Mouse (Mus musculus): Measurements from ENCODE around the gene Gm8108. TPM values are rescaled to one million over a fixed set of nuclear protein-coding genes. Genes with fewer than 3 reads are reported as not detected.
"Not testable (repeated sequence)": the region's sequence is repeated elsewhere in the genome, so short reads cannot be mapped to it uniquely, and the experiment has no call there.

The Gm8108 gene
- not detected in 2 replicates for polyA plus RNA-seq (2015; fragmentation: Nextera tagmentation; extraction: Ambion mirVana)

GRCm38 (mm10) chr14:4110426-4110825 is at the start of gene Gm8108:
Gene Gm8108, plus strand, starts transcription at chr14:4110526.
- not testable (repeated sequence) for H3K36me3 ChIP-seq; H3K9ac ChIP-seq; ATAC-seq (replicated peaks; ENCODE audit: low FRiP score); H3K27me3 ChIP-seq; H3K4me1 ChIP-seq; H3K27ac ChIP-seq; H3K9me3 ChIP-seq (replicated peaks)
- Histone ChIP-seq H3K4me2 (peak within 1 kb of the TSS; percentile 69), H3K4me3 (replicated peaks) (peak within 1 kb of the TSS; percentile 45)
- WGBS = 4% methylated on average over 26 of the region's 37 CpGs

DNA sequence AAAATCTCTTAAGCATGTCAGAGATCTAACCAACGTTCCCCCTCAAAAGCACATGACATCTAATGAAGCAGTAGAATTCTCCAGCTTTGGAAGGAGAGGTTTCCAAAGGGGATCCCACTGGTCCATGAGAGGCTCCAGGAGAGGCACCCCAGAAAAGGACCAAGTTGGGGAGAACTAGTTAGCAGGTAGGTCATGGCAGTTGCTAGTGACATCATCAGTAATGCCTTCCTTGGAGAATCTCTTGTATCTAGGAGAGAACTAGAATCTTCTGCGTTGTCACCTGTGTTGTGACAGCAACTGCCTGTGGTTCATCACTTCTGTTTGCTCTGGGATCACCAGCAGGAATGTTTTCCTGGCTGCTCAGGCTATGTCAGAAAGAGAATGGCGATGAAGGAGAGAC is 26.5 kb upstream of the Gm8108 start, which contains the start of gene Gm3115:
Gene Gm3115 (plus strand): TSS at position 301 of the 400 bp plus-strand sequence.
- not testable (repeated sequence) for H3K4me1 ChIP-seq; H3K9me3 ChIP-seq (replicated peaks); H3K27ac ChIP-seq; H3K4me2 ChIP-seq; ATAC-seq (replicated peaks; ENCODE audit: low FRiP score); H3K36me3 ChIP-seq; H3K4me3 ChIP-seq (replicated peaks); H3K27me3 ChIP-seq; H3K9ac ChIP-seq
- 67% methylated on average over 3 of the region's 3 CpGs for WGBS

DNA sequence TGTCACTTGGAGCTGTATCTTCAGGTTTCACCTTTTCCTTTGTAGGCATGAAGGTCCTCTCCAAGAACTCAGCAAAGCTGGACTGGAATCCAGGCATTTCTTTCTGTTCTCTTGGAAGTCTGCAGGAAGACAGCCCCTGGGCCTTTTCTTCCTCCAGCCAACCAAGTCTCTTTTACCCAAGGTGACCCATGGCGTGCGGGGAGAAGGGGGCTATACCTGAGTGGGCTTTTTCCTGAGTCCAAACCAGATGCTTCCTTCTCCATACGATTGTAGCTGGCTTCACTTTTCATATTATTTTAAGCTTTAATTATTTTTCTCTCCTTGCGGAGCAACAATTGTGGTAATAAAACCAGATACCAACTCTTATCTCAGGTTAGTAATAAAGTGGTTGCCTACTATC is 31.3 kb downstream of the Gm8108 start:
- not testable (repeated sequence) for H3K27ac ChIP-seq; H3K9me3 ChIP-seq (replicated peaks); H3K27me3 ChIP-seq; H3K9ac ChIP-seq; H3K4me1 ChIP-seq; H3K36me3 ChIP-seq; H3K4me2 ChIP-seq; H3K4me3 ChIP-seq (replicated peaks); ATAC-seq (replicated peaks; ENCODE audit: low FRiP score)
- 97% methylated on average over 4 of the region's 4 CpGs for WGBS

DNA sequence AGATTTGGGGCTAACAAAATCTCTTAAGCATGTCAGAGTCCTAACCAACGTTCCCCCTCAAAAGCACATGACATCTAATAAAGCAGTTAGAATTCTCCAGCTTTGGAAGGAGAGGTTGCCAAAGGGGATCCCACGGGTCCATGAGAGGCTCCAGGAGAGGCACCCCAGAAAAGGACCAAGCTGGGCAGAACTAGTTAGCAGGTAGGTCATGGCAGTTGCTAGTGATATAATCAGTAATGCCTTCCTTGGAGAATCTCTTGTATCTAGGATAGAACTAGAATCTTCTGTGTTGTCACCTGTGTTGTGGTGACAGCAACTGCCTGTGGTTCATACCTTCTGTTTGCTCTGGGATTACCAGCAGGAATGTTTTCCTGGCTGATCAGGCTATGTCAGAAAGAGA is 54.4 kb downstream of the Gm8108 start, which contains the start of gene Gm3127:
Gene Gm3127 (plus strand): TSS at position 301 of the 400 bp plus-strand sequence.
- 50% methylated on average over 1 of the region's 2 CpGs for WGBS
- H3K4me2 ChIP-seq; ATAC-seq (replicated peaks; ENCODE audit: low FRiP score): not testable (repeated sequence)

DNA sequence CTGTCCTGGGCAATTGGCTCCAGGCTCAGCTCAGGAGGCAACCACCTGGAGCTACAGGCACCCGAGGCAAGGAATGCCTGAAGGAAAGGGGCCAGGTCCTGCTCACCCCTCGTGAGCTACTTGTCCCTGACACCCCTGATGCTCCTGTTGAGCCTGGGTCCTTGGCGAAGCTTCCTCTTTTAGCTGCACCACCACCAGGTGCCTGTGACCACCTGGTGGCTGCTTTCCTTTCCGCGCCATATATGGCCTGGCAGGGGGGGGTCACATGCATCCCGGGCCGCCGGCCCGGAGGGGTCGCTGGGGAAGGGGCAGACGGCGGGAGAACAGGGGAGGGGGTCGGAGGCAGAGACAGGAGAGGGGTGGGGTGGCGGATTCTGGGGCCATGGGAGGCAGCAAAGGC is 71.7 kb downstream of the Gm8108 start:
- Histone ChIP-seq H3K4me3 (replicated peaks) (peak overlapping the region; percentile 32), H3K4me2 (peak overlapping the region; percentile 61)
- not testable (repeated sequence) for H3K27ac ChIP-seq; H3K27me3 ChIP-seq; H3K4me1 ChIP-seq; H3K9ac ChIP-seq; H3K9me3 ChIP-seq (replicated peaks); ATAC-seq (replicated peaks; ENCODE audit: low FRiP score); H3K36me3 ChIP-seq
- WGBS = 4% methylated on average over 13 of the region's 14 CpGs

More for the DNA sequence above, 54.4 kb downstream of the Gm8108 start, which contains the start of gene Gm3127:
- H3K27ac ChIP-seq; H3K27me3 ChIP-seq; H3K36me3 ChIP-seq; H3K9me3 ChIP-seq (replicated peaks); H3K4me1 ChIP-seq; H3K9ac ChIP-seq; H3K4me3 ChIP-seq (replicated peaks): not testable (repeated sequence)

Other genes starting within 250 kb of the Gm8108 start
- gene Gm2916, start 226.4 kb upstream of the Gm8108 start, polyA plus RNA-seq (2015; fragmentation: Nextera tagmentation; extraction: Ambion mirVana) = 0.26 TPM in 1 of 2 replicates, not detected in the other
- gene Gm3029, start 178.8 kb upstream of the Gm8108 start, polyA plus RNA-seq (2015; fragmentation: Nextera tagmentation; extraction: Ambion mirVana) = not detected in 2 replicates
- gene Gm3095, start 147.0 kb upstream of the Gm8108 start, polyA plus RNA-seq (2015; fragmentation: Nextera tagmentation; extraction: Ambion mirVana) = not detected in 2 replicates
- gene Gm3099, start 112.1 kb upstream of the Gm8108 start, polyA plus RNA-seq (2015; fragmentation: Nextera tagmentation; extraction: Ambion mirVana) = not detected in 2 replicates
- not detected in 2 replicates for gene Gm5796, start 86.6 kb upstream of the Gm8108 start, polyA plus RNA-seq (2015; fragmentation: Nextera tagmentation; extraction: Ambion mirVana)
- not detected in 2 replicates for gene Gm3115, start 26.4 kb upstream of the Gm8108 start, polyA plus RNA-seq (2015; fragmentation: Nextera tagmentation; extraction: Ambion mirVana)
- not detected in 2 replicates for gene Gm3127, start 54.5 kb downstream of the Gm8108 start, polyA plus RNA-seq (2015; fragmentation: Nextera tagmentation; extraction: Ambion mirVana)
- gene Gm2974, start 72.0 kb downstream of the Gm8108 start, polyA plus RNA-seq (2015; fragmentation: Nextera tagmentation; extraction: Ambion mirVana) = 0.18 and 0.45 TPM in 2 replicates
- gene Gm3138, start 139.1 kb downstream of the Gm8108 start, polyA plus RNA-seq (2015; fragmentation: Nextera tagmentation; extraction: Ambion mirVana) = not detected in 2 replicates
- gene Gm3149, start 206.8 kb downstream of the Gm8108 start, polyA plus RNA-seq (2015; fragmentation: Nextera tagmentation; extraction: Ambion mirVana) = not detected in 2 replicates
- gene 2610042L04Rik, start 224.2 kb downstream of the Gm8108 start, polyA plus RNA-seq (2015; fragmentation: Nextera tagmentation; extraction: Ambion mirVana) = 0.10 TPM in 1 of 2 replicates, not detected in the other